ENCODE assay signal across 32 mouse cellular contexts in the genomic region with DNA sequence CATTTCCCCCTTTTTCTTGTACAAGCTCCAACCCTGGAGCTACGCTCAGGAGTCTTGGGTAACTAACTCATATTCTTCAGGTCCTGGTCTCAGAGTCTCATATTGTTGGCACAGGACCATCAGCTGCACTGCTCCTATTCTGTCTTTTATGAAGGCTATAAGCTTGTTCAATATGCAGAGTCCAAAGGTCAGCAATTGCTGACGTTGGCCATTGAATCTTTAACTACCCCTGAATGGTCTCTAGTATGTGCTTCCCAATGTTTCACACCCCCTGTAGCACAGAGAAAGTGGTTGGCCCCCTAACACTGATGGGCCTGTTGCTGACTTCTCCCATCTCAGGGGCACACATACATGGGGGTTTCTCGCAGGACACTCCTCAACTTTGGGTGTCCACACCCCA. TPM values are rescaled to one million over a fixed set of nuclear protein-coding genes. Genes with fewer than 3 reads are reported as not detected.
"Had no signal": no experiment of that assay in that cellular context is flagged by ENCODE, and none has a peak within 500 bp of the region (broad histone marks: within the 10 kb centered on the region; RNA-seq: fewer than 3 reads in every experiment).

No protein-coding gene starts in this region.

- ATAC-seq: hindbrain, embryonic 16.5 days; inflammation-experienced regulatory T-cells, adult 6 months had no signal

- DNase-seq: gastrocnemius, adult 2 months; gastrocnemius, postnatal 10 days; gastrocnemius, postnatal 25 days; heart, adult 18-20 months; heart, postnatal 10 days; heart, postnatal 4 days; kidney, adult 18-20 months; kidney, adult 8-10 months; kidney, postnatal 14 days; kidney, postnatal 36 days; layer of hippocampus, adult 9-11 months; layer of hippocampus, postnatal 36 days; left cerebral cortex, postnatal 4 days; liver, embryonic 13.5 days had no signal

- H3K9me3 ChIP-seq: heart, embryonic 10.5 days; hindbrain, embryonic 10.5 days; hindbrain, embryonic 12.5 days; limb, embryonic 13.5 days; limb, embryonic 15.5 days; liver, embryonic 13.5 days; liver, embryonic 15.5 days had no signal

- H3K27ac ChIP-seq: gastrocnemius, adult 2 months; heart, embryonic 10.5 days; hindbrain, embryonic 10.5 days; hindbrain, embryonic 12.5 days; hindbrain, embryonic 14.5 days; kidney, postnatal 0 days; layer of hippocampus, adult 2 months; limb, embryonic 13.5 days; limb, embryonic 15.5 days; liver, embryonic 13.5 days; liver, embryonic 15.5 days had no signal

- H3K27me3 ChIP-seq: heart, embryonic 12.5 days; hindbrain, embryonic 12.5 days; limb, embryonic 13.5 days; limb, embryonic 15.5 days; liver, embryonic 13.5 days; liver, embryonic 15.5 days had no signal

- H3K4me2 ChIP-seq: heart, embryonic 12.5 days; hindbrain, embryonic 12.5 days; hindbrain, embryonic 14.5 days; limb, embryonic 13.5 days; limb, embryonic 15.5 days; liver, embryonic 13.5 days; liver, embryonic 15.5 days had no signal

- H3K4me1 ChIP-seq: heart, embryonic 10.5 days; heart, embryonic 12.5 days; hindbrain, embryonic 10.5 days; hindbrain, embryonic 12.5 days; limb, embryonic 13.5 days; limb, embryonic 15.5 days; liver, embryonic 13.5 days had no signal

- H3K9ac ChIP-seq: heart, embryonic 12.5 days; hindbrain, embryonic 12.5 days; hindbrain, embryonic 14.5 days; limb, embryonic 13.5 days; limb, embryonic 15.5 days; liver, embryonic 13.5 days; liver, embryonic 15.5 days had no signal

- H3K4me3 ChIP-seq: gastrocnemius, adult 2 months; heart, embryonic 10.5 days; heart, embryonic 12.5 days; hindbrain, embryonic 10.5 days; hindbrain, embryonic 12.5 days; layer of hippocampus, adult 2 months; limb, embryonic 13.5 days; limb, embryonic 15.5 days; liver, embryonic 13.5 days; liver, embryonic 15.5 days had no signal

- H3K36me3 ChIP-seq: heart, embryonic 10.5 days; heart, embryonic 12.5 days; hindbrain, embryonic 10.5 days; hindbrain, embryonic 12.5 days; limb, embryonic 13.5 days; limb, embryonic 15.5 days; liver, embryonic 13.5 days; liver, embryonic 15.5 days had no signal

RNA-seq across cellular contexts. Expression of gene Hc, which starts 13.1 kb away (rescaled TPM):
- total RNA-seq: gastrocnemius, adult 2 months; gastrocnemius, postnatal 25 days; granulocyte monocyte progenitor cell, adult 5-6 weeks; heart, adult 18-20 months; heart, adult 8-10 months; heart, postnatal 10 days; heart, postnatal 25 days; layer of hippocampus, adult 2 months; layer of hippocampus, postnatal 36 days had no signal
- polyA plus RNA-seq: heart, embryonic 14.5 days; limb, embryonic 11.5 days had no signal

RNA-seq across cellular contexts. Expression of gene AI182371, which starts 27.0 kb away (rescaled TPM):
- total RNA-seq: gastrocnemius, adult 2 months; gastrocnemius, postnatal 25 days; heart, adult 18-20 months; heart, postnatal 25 days; left cerebral cortex, postnatal 10 days had no signal
- polyA plus RNA-seq: limb, embryonic 11.5 days had no signal
